In genomic region chr2:180703175-180703574, GRCm38 (mm10) we compare ENCODE assay signal across 11 mouse cellular contexts. TPM values are rescaled to one million over a fixed set of nuclear protein-coding genes. Genes with fewer than 3 reads are reported as not detected.
DNase-seq lines count a peak whose midpoint lies in the region; ATAC-seq and TF ChIP-seq lines count a peak whose summit lies in the region.
"Had no signal": no experiment of that assay in that cellular context is flagged by ENCODE, and none has a peak within 500 bp of the region (broad histone marks: within the 10 kb centered on the region; RNA-seq: fewer than 3 reads in every experiment).

No protein-coding gene starts in this region.

- peaks cover 91% of the 10 kb centered on the region for H3K79me2 ChIP-seq in CH12.LX (replicated peaks; ENCODE audit: control insufficient read depth, extremely low read depth, insufficient read depth, poor library complexity, severe bottlenecking)

- H3K36me3 ChIP-seq in heart, embryonic 13.5 days = peaks cover 8% of the 10 kb centered on the region; the same call in 1 of the 2 replicates
- peaks cover 0 to 25% of the 10 kb centered on the region in 2 experiments for H3K36me3 ChIP-seq in CH12.LX (replicated peaks in 1 of 2; ENCODE audit: control insufficient read depth in 1 of 2, insufficient read depth in 1 of 2, low read length in 1 of 2)
- H3K36me3 ChIP-seq in forebrain, embryonic 11.5 days (ENCODE audit: control insufficient read depth, insufficient read depth, low read length) = no peaks in the 10 kb centered on the region
- H3K36me3 ChIP-seq in liver, embryonic 11.5 days (ENCODE audit: control insufficient read depth, insufficient read depth, low read length) = peaks cover 2% of the 10 kb centered on the region; the same call in 1 of the 2 replicates

- no peak for TF ChIP-seq POLR2A in CH12.LX (IDR thresholded peaks at IDR 0.05; ENCODE audit: low read depth, low read length)

- 0 out of 2 replicates have a peak overlapping the region, but pooled peaks have one; percentile 83 for H3K4me3 ChIP-seq in heart, embryonic 13.5 days
- no peak overlapping the region for H3K4me3 ChIP-seq in CH12.LX (replicated peaks in 1 of 3; ENCODE audit: low read depth in 2 of 3, low read length in 2 of 3, poor library complexity in 1 of 3)
- H3K4me3 ChIP-seq in forebrain, embryonic 11.5 days (ENCODE audit: low read depth, low read length) = no peak overlapping the region
- peak overlapping the region; percentile 15; the same call in 1 of the 2 replicates for H3K4me3 ChIP-seq in liver, embryonic 11.5 days (ENCODE audit: low read depth, low read length)

- peak overlapping the region; percentile 99 for H3K4me2 ChIP-seq in heart, embryonic 13.5 days
- H3K4me2 ChIP-seq in CH12.LX (ENCODE audit: insufficient read depth, low read depth, poor library complexity, severe bottlenecking) = peak overlapping the region; percentile 12; the same call in 1 of the 2 replicates
- no peak overlapping the region; the same call in 1 of the 2 replicates for H3K4me2 ChIP-seq in forebrain, embryonic 11.5 days (ENCODE audit: low read depth, low read length, severe bottlenecking)
- H3K4me2 ChIP-seq in liver, embryonic 11.5 days = peak overlapping the region; percentile 99

- TF ChIP-seq EP300 in CH12.LX (IDR thresholded peaks at IDR 0.05; ENCODE audit: low read length) = no peak

- no peak for DNase-seq in heart, postnatal 25 days (ENCODE audit: low spot score)
- no peak for DNase-seq in CH12.LX (ENCODE audit: extremely low read depth)
- no peak for DNase-seq in forebrain, embryonic 11.5 days (ENCODE audit: low spot score)
- DNase-seq in liver, embryonic 11.5 days (ENCODE audit: low spot score) = no peak
- no peak for DNase-seq in right cerebral cortex, postnatal 36 days (ENCODE audit: low spot score in 2 of 2)
- DNase-seq: cerebellum, postnatal 25 days; kidney, postnatal 14 days had no signal

- ATAC-seq in heart, embryonic 13.5 days (ENCODE audit: extremely low read depth, insufficient number of reproducible peaks, low FRiP score, low TSS enrichment) = no peak
- ATAC-seq in forebrain, embryonic 11.5 days (replicated peaks; ENCODE audit: low FRiP score) = no peak
- peak; percentile 25; the same call in 1 of the 2 replicates for ATAC-seq in liver, embryonic 11.5 days (replicated peaks; ENCODE audit: low FRiP score)
- ATAC-seq in megakaryocyte-erythroid progenitor cell, adult 5-6 weeks (replicated peaks; ENCODE audit: low FRiP score, low TSS enrichment, poor library complexity, severe bottlenecking) = no peak
- ATAC-seq in cerebellum, adult (ENCODE audit: insufficient number of reproducible peaks, low FRiP score, low TSS enrichment) = no peak
- ATAC-seq: lung, postnatal 0 days had no signal

- TF ChIP-seq CTCF in CH12.LX (conservative IDR thresholded peaks at IDR 0.05 in 1 of 2, IDR thresholded peaks at IDR 0.05 in 1 of 2; ENCODE audit: low read depth in 2 of 2, low read length in 2 of 2) = no peak

- peaks cover 59% of the 10 kb centered on the region for H3K4me1 ChIP-seq in heart, embryonic 13.5 days
- H3K4me1 ChIP-seq in CH12.LX (ENCODE audit: control insufficient read depth in 1 of 2, insufficient read depth in 2 of 2) = peaks cover 18 to 71% of the 10 kb centered on the region in 2 experiments
- peaks cover 13% of the 10 kb centered on the region for H3K4me1 ChIP-seq in forebrain, embryonic 11.5 days (replicated peaks; ENCODE audit: control insufficient read depth, insufficient read depth, low read length)
- H3K4me1 ChIP-seq in liver, embryonic 11.5 days (replicated peaks; ENCODE audit: control insufficient read depth, insufficient read depth, low read length) = peaks cover 54% of the 10 kb centered on the region

- H3K27me3 ChIP-seq in heart, embryonic 13.5 days (replicated peaks) = no peaks in the 10 kb centered on the region
- H3K27me3 ChIP-seq in CH12.LX (replicated peaks) = no peaks in the 10 kb centered on the region
- H3K27me3 ChIP-seq in forebrain, embryonic 11.5 days (ENCODE audit: control insufficient read depth, insufficient read depth, low read length) = no peaks in the 10 kb centered on the region
- H3K27me3 ChIP-seq in liver, embryonic 11.5 days (replicated peaks; ENCODE audit: control insufficient read depth, insufficient read depth, low read length) = no peaks in the 10 kb centered on the region

- dilution Hi-C loops in CH12.LX (cut with MboI; ENCODE audit: extremely low pct_ligation_motif_present, extremely low pct_unique_long_range_greater_than_20kb, low sequenced_read_pairs) = no loop called here

- WGBS in heart, embryonic 13.5 days = 60% methylated on average over 5 of the region's 5 CpGs
- WGBS in forebrain, embryonic 11.5 days = 80% methylated on average over 5 of the region's 5 CpGs
- 63% methylated on average over 5 of the region's 5 CpGs for WGBS in liver, embryonic 11.5 days

- peak overlapping the region; percentile 94 for H3K27ac ChIP-seq in heart, embryonic 13.5 days (replicated peaks)
- H3K27ac ChIP-seq in CH12.LX (ENCODE audit: insufficient read depth, low read depth) = no peak overlapping the region
- no peak overlapping the region; the same call in 1 of the 2 replicates for H3K27ac ChIP-seq in forebrain, embryonic 11.5 days (ENCODE audit: low read depth, low read length)
- peak overlapping the region; percentile 94 for H3K27ac ChIP-seq in liver, embryonic 11.5 days (ENCODE audit: low read depth, low read length)

- no peaks in the 10 kb centered on the region for H3K9me3 ChIP-seq in heart, embryonic 13.5 days
- H3K9me3 ChIP-seq in CH12.LX (replicated peaks; ENCODE audit: low read length) = no peaks in the 10 kb centered on the region
- no peaks in the 10 kb centered on the region for H3K9me3 ChIP-seq in forebrain, embryonic 11.5 days (ENCODE audit: control insufficient read depth, low read length)
- H3K9me3 ChIP-seq in liver, embryonic 11.5 days (ENCODE audit: control insufficient read depth, low read length) = no peaks in the 10 kb centered on the region

- intact Hi-C loops in heart, postnatal 25 days (cut with DNase I) = loop anchor here (10.0 kb wide), 1 partner anchor 438 kb away; no protein-coding TSS in a partner anchor

- in situ Hi-C loops in CH12.LX (cut with MboI; ENCODE audit: low pct_ligation_motif_present, low pct_unique_long_range_greater_than_20kb, low sequenced_read_pairs) = loop anchor here (25.0 kb wide), 1 partner anchor 659 kb away; the partner anchor contains the start of genes Arfrp1 and Zgpat

- peak overlapping the region; percentile 93; the same call in 1 of the 2 replicates for H3K9ac ChIP-seq in heart, embryonic 13.5 days
- H3K9ac ChIP-seq in CH12.LX (ENCODE audit: insufficient read depth, low read depth) = no peak overlapping the region
- H3K9ac ChIP-seq in forebrain, embryonic 11.5 days (ENCODE audit: low read length) = peak overlapping the region; percentile 98
- peak overlapping the region; percentile 99; the same call in 1 of the 2 replicates for H3K9ac ChIP-seq in liver, embryonic 11.5 days (ENCODE audit: low read depth, low read length)

- TF ChIP-seq RAD21 in CH12.LX (IDR thresholded peaks at IDR 0.05; ENCODE audit: low read depth, low read length) = no peak

TF ChIP-seq in CH12.LX, 34 proteins besides CTCF, POLR2A, EP300 and RAD21:
- TF ChIP-seq ZNF384 (IDR thresholded peaks at IDR 0.05; ENCODE audit: low read depth, low read length) = no peak
- TF ChIP-seq ELF1 (IDR thresholded peaks at IDR 0.05; ENCODE audit: low read depth, low read length) = no peak

RNA-seq across cellular contexts. Expression of gene Dido1, which starts 6.6 kb away (rescaled TPM):
- polyA plus RNA-seq in heart, embryonic 13.5 days (2015; fragmentation: Nextera tagmentation; extraction: Ambion mirVana) = 14.8 and 16.4 TPM in 2 replicates
- total RNA-seq in heart, postnatal 25 days (2021) = 10 to 100 TPM; 27.2 to 31.4 TPM
- total RNA-seq in CH12.LX (2012; rRNA removed) (24.9 and 30.0 TPM in 2 replicates), CH12.LX (2014; rRNA removed) (15.5 and 16.4 TPM in 2 replicates)
- 25.0 and 25.8 TPM in 2 replicates for polyA plus RNA-seq in CH12.LX (2012; ENCODE audit: insufficient read length, low read depth)
- polyA plus RNA-seq in forebrain, embryonic 11.5 days (2014; fragmentation: Nextera tagmentation; extraction: Ambion mirVana) = 39.8 and 44.1 TPM in 2 replicates
- 28.7 and 29.8 TPM in 2 replicates for polyA plus RNA-seq in liver, embryonic 11.5 days (2014; fragmentation: Nextera tagmentation; extraction: Ambion mirVana)
- 52.3 and 60.6 TPM in 2 replicates for total RNA-seq in megakaryocyte-erythroid progenitor cell, adult 5-6 weeks (2014; fragmentation: Nextera tagmentation)
- total RNA-seq in megakaryocyte-erythroid progenitor cell, adult 5-6 weeks (2017) = 43.0 and 54.0 TPM in 2 replicates

RNA-seq across cellular contexts. Expression of gene Gid8, which starts 6.7 kb away (rescaled TPM):
- 43.8 and 50.4 TPM in 2 replicates for polyA plus RNA-seq in heart, embryonic 13.5 days (2015; fragmentation: Nextera tagmentation; extraction: Ambion mirVana)
- 10 to 100 TPM; 62.9 to 64.3 TPM for total RNA-seq in heart, postnatal 25 days (2021)
- total RNA-seq in CH12.LX (2012; rRNA removed) (15.6 and 21.7 TPM in 2 replicates), CH12.LX (2014; rRNA removed) (32.1 and 32.5 TPM in 2 replicates)
- 44.1 and 45.4 TPM in 2 replicates for polyA plus RNA-seq in CH12.LX (2012; ENCODE audit: insufficient read length, low read depth)
- polyA plus RNA-seq in forebrain, embryonic 11.5 days (2014; fragmentation: Nextera tagmentation; extraction: Ambion mirVana) = 58.1 and 64.5 TPM in 2 replicates
- polyA plus RNA-seq in liver, embryonic 11.5 days (2014; fragmentation: Nextera tagmentation; extraction: Ambion mirVana) = 95.7 and 102 TPM in 2 replicates
- total RNA-seq in megakaryocyte-erythroid progenitor cell, adult 5-6 weeks (2014; fragmentation: Nextera tagmentation) = 88.4 and 102 TPM in 2 replicates
- total RNA-seq in megakaryocyte-erythroid progenitor cell, adult 5-6 weeks (2017) = 124 and 144 TPM in 2 replicates

RNA-seq across cellular contexts. Expression of gene Slc17a9, which starts 21.9 kb away (rescaled TPM):
- polyA plus RNA-seq in heart, embryonic 13.5 days (2015; fragmentation: Nextera tagmentation; extraction: Ambion mirVana) = 0.65 and 1.1 TPM in 2 replicates
- total RNA-seq in heart, postnatal 25 days (2021) = under 1 TPM in 1 of 2 experiments, not detected in 1; 0.39 TPM
- total RNA-seq in CH12.LX (2012; rRNA removed) (13.4 and 16.2 TPM in 2 replicates), CH12.LX (2014; rRNA removed) (6.5 and 7.2 TPM in 2 replicates)
- polyA plus RNA-seq in CH12.LX (2012; ENCODE audit: insufficient read length, low read depth) = 23.7 and 26.0 TPM in 2 replicates
- 0.11 and 0.57 TPM in 2 replicates for polyA plus RNA-seq in forebrain, embryonic 11.5 days (2014; fragmentation: Nextera tagmentation; extraction: Ambion mirVana)
- 4.3 and 4.7 TPM in 2 replicates for polyA plus RNA-seq in liver, embryonic 11.5 days (2014; fragmentation: Nextera tagmentation; extraction: Ambion mirVana)
- 15.2 and 16.4 TPM in 2 replicates for total RNA-seq in megakaryocyte-erythroid progenitor cell, adult 5-6 weeks (2014; fragmentation: Nextera tagmentation)
- 2.8 and 5.0 TPM in 2 replicates for total RNA-seq in megakaryocyte-erythroid progenitor cell, adult 5-6 weeks (2017)

Comparison
In these comparisons a context has a peak if more than half of its experiments do, and no peak if none do; other contexts are left out.
1. H3K27ac ChIP-seq: peak in heart, embryonic 13.5 days (single experiment) and liver, embryonic 11.5 days (single experiment); none in CH12.LX (single experiment) and forebrain, embryonic 11.5 days (single experiment).
2. H3K4me3 ChIP-seq: peak in heart, embryonic 13.5 days (single experiment) and liver, embryonic 11.5 days (single experiment); none in CH12.LX (0 of 3) and forebrain, embryonic 11.5 days (single experiment).